Mouse (Mus musculus): ENCODE results near the gene Rrh.
"Not testable (repeated sequence)": the region's sequence is repeated elsewhere in the genome, so short reads cannot be mapped to it uniquely, and the experiment has no call there.

Rrh gene

DNA sequence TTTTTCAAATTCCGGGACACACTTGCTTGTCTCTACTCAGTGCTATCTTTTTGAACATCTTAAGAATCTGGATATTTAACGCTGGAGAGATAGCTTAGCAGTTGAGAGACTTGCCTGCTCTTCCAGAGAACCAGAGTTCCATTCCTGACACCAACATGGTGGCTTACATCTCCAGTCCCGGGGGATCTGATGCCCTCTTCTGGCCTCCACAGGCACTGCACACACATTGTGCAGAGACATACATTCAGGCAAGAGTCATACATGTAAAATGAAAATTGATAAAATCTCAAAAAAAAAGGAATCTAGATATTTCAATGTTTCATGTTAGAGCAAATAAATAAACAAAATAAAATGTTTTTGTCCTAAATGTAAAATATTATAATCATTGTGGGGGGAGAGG is 39.6 kb downstream of the Rrh start:
- no peak for DNase-seq (ENCODE audit: low spot score)

DNA sequence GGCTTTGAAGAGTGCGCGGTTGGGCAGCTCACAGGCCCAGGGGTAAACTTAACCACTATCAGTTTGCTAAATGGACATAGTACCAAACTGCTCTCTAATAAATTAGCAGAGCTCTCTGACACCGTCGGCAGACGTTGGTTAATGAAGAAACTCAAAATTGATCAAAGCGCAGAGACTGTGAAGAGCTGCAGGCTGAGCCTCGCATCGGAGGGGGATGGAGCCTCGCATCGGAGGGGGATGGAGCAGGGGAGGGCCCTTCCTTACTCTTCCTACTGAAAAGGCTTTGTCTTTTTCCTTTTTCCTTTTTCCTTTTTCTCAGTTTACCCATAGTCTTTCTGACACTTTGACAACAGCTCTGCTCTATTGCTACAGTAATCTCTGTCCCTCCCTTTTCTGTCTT is 41.0 kb downstream of the Rrh start:
- no peak for DNase-seq (ENCODE audit: low spot score)

DNA sequence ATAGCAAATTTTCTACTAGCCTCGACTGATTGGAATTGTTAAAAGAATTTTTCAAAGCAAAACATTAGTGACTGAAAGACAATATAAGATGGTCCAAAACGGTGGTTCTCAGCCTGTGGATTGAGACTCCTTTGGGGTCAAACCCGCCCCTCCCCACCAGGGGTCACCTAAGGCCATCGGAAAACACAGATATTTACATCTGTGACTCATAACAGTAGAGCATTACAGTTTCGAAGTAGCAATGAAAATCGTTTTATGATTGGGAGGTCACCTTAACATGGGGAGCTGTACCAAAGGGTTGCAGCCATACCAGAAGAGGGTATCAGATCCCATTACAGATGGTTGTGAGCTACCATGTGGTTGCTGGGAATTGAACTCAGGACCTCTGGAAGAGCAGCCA is 51.2 kb downstream of the Rrh start:
- DNase-seq (ENCODE audit: low spot score) = no peak

DNA sequence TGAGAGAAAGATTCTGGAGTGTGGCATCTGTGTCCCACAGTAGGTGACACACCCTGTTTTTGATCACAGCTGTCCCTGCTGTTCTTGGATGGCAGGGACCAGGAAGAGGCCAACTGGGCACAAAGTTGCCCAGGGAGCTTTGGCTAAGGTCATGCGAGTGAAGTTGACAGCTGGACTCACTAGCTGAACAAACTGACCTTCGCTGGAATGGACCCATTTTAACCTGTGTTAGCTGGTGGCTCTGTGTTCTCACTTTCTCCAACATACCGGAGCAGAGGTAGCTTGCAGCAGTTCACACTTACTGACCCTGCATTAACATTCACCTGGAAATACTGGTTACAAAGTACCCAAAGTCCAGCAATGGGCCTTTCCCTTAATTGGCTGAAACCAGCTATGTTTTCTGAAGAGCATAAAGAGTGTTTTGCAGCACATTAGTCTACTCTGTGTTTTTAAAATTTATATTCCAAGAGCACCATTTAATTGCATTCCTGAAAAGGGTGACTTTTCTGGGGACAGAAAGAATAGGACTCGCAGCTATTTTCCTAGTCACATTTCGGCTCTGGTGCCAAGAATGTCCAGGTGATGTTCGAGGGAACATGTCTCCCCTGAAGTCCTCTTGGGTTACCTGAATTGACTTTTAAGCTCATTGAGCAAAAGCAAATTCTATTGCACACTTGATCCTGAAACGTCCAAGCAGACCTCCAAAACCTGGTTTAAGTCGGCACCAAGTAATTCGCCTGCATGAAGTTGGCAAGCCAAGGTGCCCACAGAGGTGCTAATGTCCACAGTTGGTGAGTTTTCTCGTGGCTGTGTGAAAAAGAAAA is 55.2 kb downstream of the Rrh start:
- DNase-seq (ENCODE audit: low spot score) = no peak

DNA sequence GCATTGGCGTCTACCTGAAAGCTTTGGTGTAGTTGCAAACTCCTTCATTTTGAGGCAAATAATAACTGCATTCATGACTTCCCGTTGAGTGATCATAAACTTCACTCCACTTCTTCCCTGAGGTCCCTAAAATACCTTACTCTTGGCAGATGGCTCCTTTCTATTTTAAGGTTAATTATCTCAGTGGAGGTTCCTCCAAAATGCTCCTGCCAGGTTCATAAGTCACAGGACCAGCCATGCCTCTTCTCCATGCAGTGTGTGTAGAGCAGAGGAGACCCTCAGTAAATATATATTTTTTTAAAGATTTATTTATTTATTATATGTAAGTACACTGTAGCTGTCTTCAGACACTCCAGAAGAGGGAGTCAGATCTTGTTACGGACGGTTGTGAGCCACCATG is 56.3 kb downstream of the Rrh start:
- DNase-seq (ENCODE audit: low spot score) = no peak

DNA sequence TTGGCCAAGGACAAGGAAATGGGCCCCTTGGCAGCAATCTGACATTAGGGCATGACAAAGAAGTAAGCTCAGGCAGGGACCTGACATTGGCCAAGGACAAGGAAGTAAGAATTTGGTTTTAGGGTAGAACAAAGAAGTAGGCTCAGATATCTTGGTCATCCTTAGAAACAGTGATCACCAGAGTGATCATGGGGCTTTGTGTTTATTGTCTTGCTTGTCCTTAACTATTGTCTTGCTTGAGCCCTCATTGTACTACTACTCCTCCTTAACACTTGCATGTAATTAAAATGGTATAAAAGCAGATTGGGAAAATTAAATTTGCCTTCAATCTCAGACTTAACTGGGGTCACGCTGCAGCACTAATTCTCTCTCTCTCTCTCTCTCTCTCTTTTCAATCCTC is 64.8 kb downstream of the Rrh start:
- DNase-seq (ENCODE audit: low spot score) = not testable (repeated sequence)

DNA sequence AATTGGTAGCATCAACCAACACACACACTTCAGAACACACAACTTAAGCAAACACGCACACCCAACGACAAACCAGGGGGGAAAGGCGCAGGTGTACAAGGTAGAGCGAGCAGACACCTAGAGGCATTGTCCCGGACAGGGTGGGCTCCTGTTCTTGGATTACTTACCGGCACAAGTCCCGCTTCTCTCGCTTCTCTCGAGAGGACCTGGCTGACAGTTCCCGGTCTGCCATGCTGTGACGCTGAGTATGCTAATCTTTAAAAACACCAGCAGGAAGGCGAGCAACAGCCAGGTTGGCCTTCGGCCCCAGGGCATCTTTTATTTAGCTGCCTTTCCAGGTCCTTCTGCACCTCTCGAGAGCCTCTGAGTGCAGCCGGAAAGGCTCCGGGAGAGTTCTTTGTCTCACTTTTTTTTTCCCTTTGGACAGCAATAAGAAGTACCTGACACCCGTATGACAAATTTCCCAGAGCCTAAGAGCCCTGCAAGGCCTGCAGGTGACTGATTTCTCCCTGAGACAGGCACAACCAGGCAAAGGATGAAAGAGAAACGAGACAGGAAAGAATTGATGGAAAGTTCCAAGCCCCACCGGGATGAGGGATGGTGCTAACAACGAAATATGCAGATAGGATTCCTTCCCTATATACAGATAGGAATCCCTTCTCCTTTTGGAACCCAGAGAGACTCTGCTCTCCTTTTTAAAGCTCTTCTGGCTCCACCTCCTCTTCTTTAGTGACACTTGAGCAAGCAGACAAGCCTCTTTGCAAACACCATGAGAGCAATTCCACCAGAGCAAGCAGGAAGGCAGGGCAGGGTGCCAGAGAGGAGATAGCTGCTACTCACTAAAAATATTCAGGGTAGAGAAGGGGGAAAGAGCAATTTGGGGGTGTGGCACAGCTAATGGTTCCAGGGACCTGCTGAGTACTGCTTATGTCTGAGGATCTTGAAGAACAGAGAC is 67.5 kb downstream of the Rrh start, which contains the start of gene Egf:
Egf (minus strand) TSS at position 667 of the 955 bp plus-strand sequence.
- peak; percentile 8 for DNase-seq (ENCODE audit: low spot score)

Measured in lung, postnatal 25 days (tissue).